Mouse (Mus musculus): ENCODE results near the gene Nelfb. TPM values are rescaled to one million over a fixed set of nuclear protein-coding genes. Genes with fewer than 3 reads are reported as not detected.
"Not testable (repeated sequence)": the region's sequence is repeated elsewhere in the genome, so short reads cannot be mapped to it uniquely, and the experiment has no call there.

Nelfb gene
- polyA plus RNA-seq (2017; shearing (Covaris generic)), result 10 to 100 TPM; 48.2 to 55.8 TPM

GRCm38 (mm10) chr2:25211121-25211670 lies at the start of gene Nelfb:
Nelfb (minus strand) TSS chr2:25211489.
- peak; percentile 98 for ATAC-seq

GRCm38 (mm10) chr2:25258887-25259286 lies 47.6 kb upstream of the Nelfb start:
- ATAC-seq, result no peak

- ATAC-seq, result not testable (repeated sequence)
These were observed 46.0 kb upstream of the Nelfb start for GRCm38 (mm10) chr2:25257250-25257649.

- ATAC-seq, result not testable (repeated sequence)
These were observed 45.3 kb upstream of the Nelfb start for GRCm38 (mm10) chr2:25256443-25257109.

- peak; percentile 89 for ATAC-seq
These were observed 44.0 kb upstream of the Nelfb start, which contains the start of gene Tmem203 for GRCm38 (mm10) chr2:25255284-25255779. Tmem203 (plus strand) TSS chr2:25255439.

GRCm38 (mm10) chr2:25252331-25252730 lies 41.0 kb upstream of the Nelfb start:
- no peak for ATAC-seq

GRCm38 (mm10) chr2:25246183-25247072 lies 35.1 kb upstream of the Nelfb start, which contains the start of gene AL732309.1:
AL732309.1 (minus strand) TSS chr2:25246863.
- ATAC-seq, result no peak

- no peak for ATAC-seq
These were observed 32.9 kb upstream of the Nelfb start for GRCm38 (mm10) chr2:25244144-25244543.

GRCm38 (mm10) chr2:25243342-25243741 lies 32.1 kb upstream of the Nelfb start:
- ATAC-seq, result no peak

- ATAC-seq, result peak; percentile 70
These were observed 30.8 kb upstream of the Nelfb start, which contains the start of the genes Rnf208 and Cysrt1 for GRCm38 (mm10) chr2:25242101-25242506. Rnf208 (plus strand) TSS chr2:25242255. Cysrt1 (minus strand) TSS chr2:25242452.

GRCm38 (mm10) chr2:25241438-25241775 lies 30.1 kb upstream of the Nelfb start:
- peak; percentile 37 for ATAC-seq

- peak; percentile 66 for ATAC-seq
These were observed 29.6 kb upstream of the Nelfb start for GRCm38 (mm10) chr2:25240723-25241437.

GRCm38 (mm10) chr2:25240310-25240709 lies 29.0 kb upstream of the Nelfb start:
- ATAC-seq, result no peak

GRCm38 (mm10) chr2:25239766-25240165 lies 28.5 kb upstream of the Nelfb start:
- ATAC-seq, result no peak

- ATAC-seq, result no peak
These were observed 26.8 kb upstream of the Nelfb start for GRCm38 (mm10) chr2:25238106-25238505.

- no peak for ATAC-seq
These were observed 26.2 kb upstream of the Nelfb start for GRCm38 (mm10) chr2:25237522-25237921.

- ATAC-seq, result no peak
These were observed 25.3 kb upstream of the Nelfb start, which contains the start of gene Rnf224 for GRCm38 (mm10) chr2:25236614-25237013. Rnf224 (minus strand) TSS chr2:25236787.

GRCm38 (mm10) chr2:25234551-25235220 lies 23.4 kb upstream of the Nelfb start:
- ATAC-seq, result no peak

GRCm38 (mm10) chr2:25234050-25234449 lies 22.8 kb upstream of the Nelfb start, which contains the start of gene Slc34a3:
Slc34a3 (minus strand) TSS chr2:25234364.
- ATAC-seq, result no peak

GRCm38 (mm10) chr2:25233421-25233820 lies 22.1 kb upstream of the Nelfb start:
- no peak for ATAC-seq

- no peak for ATAC-seq
These were observed 19.7 kb upstream of the Nelfb start for GRCm38 (mm10) chr2:25231038-25231437.

- no peak for ATAC-seq
These were observed 19.3 kb upstream of the Nelfb start for GRCm38 (mm10) chr2:25230581-25230980.
